Mouse (Mus musculus) liver, embryonic 11.5 days (tissue): ENCODE data around the gene Scamp4. TPM values are rescaled to one million over a fixed set of nuclear protein-coding genes. Genes with fewer than 3 reads are reported as not detected.

Experiments
- microRNA-seq: library from miRNA; unstranded; fragments of <30 nt; microRNA quantifications from one replicate; pipeline ENCODE4, GENCODE M21; 2017; ENCODE audit warnings: borderline number of aligned reads
- polyA plus RNA-seq: library from polyadenylated mRNA; unstranded; fragments of >200 nt; fragmentation: Nextera tagmentation; extraction: Ambion mirVana; gene quantifications from 2 replicates; pipeline ENCODE4 v1.2.1, GENCODE M21; 2014

Scamp4 gene
- polyA plus RNA-seq, 1 experiment from 2014 or later = 94.3 TPM

Small RNAs within 50 kb of the gene (microRNA-seq; reads per million reads assigned to microRNA genes)
- 1.1 reads per million for gene Mir6912

Other genes starting within 250 kb of the Scamp4 start
- gene Plk5, start 246.4 kb upstream of the Scamp4 start, polyA plus RNA-seq = 0.25 TPM in 2 replicates
- gene Mex3d, start 215.2 kb upstream of the Scamp4 start, polyA plus RNA-seq = 2.5 and 3.7 TPM in 2 replicates
- 174 and 175 TPM in 2 replicates for gene Mbd3, start 203.3 kb upstream of the Scamp4 start, polyA plus RNA-seq
- gene Uqcr11, start 196.0 kb upstream of the Scamp4 start, polyA plus RNA-seq = 835 and 866 TPM in 2 replicates
- gene Tcf3, start 169.2 kb upstream of the Scamp4 start, polyA plus RNA-seq = 148 and 149 TPM in 2 replicates
- 0.94 and 1.3 TPM in 2 replicates for gene Onecut3, start 108.0 kb upstream of the Scamp4 start, polyA plus RNA-seq
- 0.12 and 0.23 TPM in 2 replicates for gene Atp8b3, start 63.7 kb upstream of the Scamp4 start, polyA plus RNA-seq
- gene Rexo1, start 41.3 kb upstream of the Scamp4 start, polyA plus RNA-seq = 31.8 and 33.4 TPM in 2 replicates
- 10.0 and 11.4 TPM in 2 replicates for gene Klf16, start 25.6 kb upstream of the Scamp4 start, polyA plus RNA-seq
- 89.7 and 96.5 TPM in 2 replicates for gene Abhd17a, start 12.5 kb upstream of the Scamp4 start, polyA plus RNA-seq
- gene Adat3, start within 50 bp of the Scamp4 start, polyA plus RNA-seq = 9.7 TPM in 2 replicates
- gene Gm49322, start 3.1 kb downstream of the Scamp4 start, polyA plus RNA-seq = 3.6 TPM in 2 replicates
- 92.3 and 96.1 TPM in 2 replicates for gene Csnk1g2, start 20.0 kb downstream of the Scamp4 start, polyA plus RNA-seq
- 38.0 and 38.4 TPM in 2 replicates for gene Btbd2, start 54.2 kb downstream of the Scamp4 start, polyA plus RNA-seq
- 124 and 128 TPM in 2 replicates for gene Mknk2, start 75.2 kb downstream of the Scamp4 start, polyA plus RNA-seq
- gene Mob3a, start 99.1 kb downstream of the Scamp4 start, polyA plus RNA-seq = 56.7 and 57.3 TPM in 2 replicates
- gene Izumo4, start 99.3 kb downstream of the Scamp4 start, polyA plus RNA-seq = 5.7 and 6.8 TPM in 2 replicates
- gene Ap3d1, start 139.4 kb downstream of the Scamp4 start, polyA plus RNA-seq = 53.1 and 53.2 TPM in 2 replicates
- gene Dot1l, start 152.3 kb downstream of the Scamp4 start, polyA plus RNA-seq = 23.9 and 28.2 TPM in 2 replicates
- 116 and 121 TPM in 2 replicates for gene Sf3a2, start 195.3 kb downstream of the Scamp4 start, polyA plus RNA-seq
- 178 and 188 TPM in 2 replicates for gene Plekhj1, start 195.8 kb downstream of the Scamp4 start, polyA plus RNA-seq
- gene Amh, start 202.4 kb downstream of the Scamp4 start, polyA plus RNA-seq = 0.14 TPM in 1 of 2 replicates, not detected in the other
- 1.1 and 1.5 TPM in 2 replicates for gene Jsrp1, start 210.6 kb downstream of the Scamp4 start, polyA plus RNA-seq
- 1,793 and 1,800 TPM in 2 replicates for gene Oaz1, start 223.8 kb downstream of the Scamp4 start, polyA plus RNA-seq
- gene Lingo3, start 241.2 kb downstream of the Scamp4 start, polyA plus RNA-seq = 0.05 TPM in 1 of 2 replicates, not detected in the other